Mouse (Mus musculus): ENCODE data around the gene Zfp951. TPM values are rescaled to one million over a fixed set of nuclear protein-coding genes. Genes with fewer than 3 reads are reported as not detected.
A peak's percentile ranks its signal among the peaks of the same experiment; 100 is the strongest.
"Not testable (repeated sequence)": the region's sequence is repeated elsewhere in the genome, so short reads cannot be mapped to it uniquely, and the experiment has no call there.

Zfp951 gene
- total RNA-seq (2022), result 1 to 10 TPM; 4.6 to 5.6 (median 5.1) TPM

GRCm38 (mm10) chr5:104859962-104860525 is at the start of gene Zfp951:
Zfp951 (minus strand) TSS chr5:104860070.
- DNase-seq (ENCODE audit: low spot score in 2 of 2), result peak; percentile 44 to 55

GRCm38 (mm10) chr5:104906556-104906955 is 46.7 kb upstream of the Zfp951 start:
- not testable (repeated sequence) for DNase-seq (ENCODE audit: low spot score in 2 of 2)

GRCm38 (mm10) chr5:104859045-104859961 is 567 bp downstream of the Zfp951 start:
- DNase-seq (ENCODE audit: low spot score in 2 of 2), result peak in 1 of 2 experiments; percentile 38

DNA sequence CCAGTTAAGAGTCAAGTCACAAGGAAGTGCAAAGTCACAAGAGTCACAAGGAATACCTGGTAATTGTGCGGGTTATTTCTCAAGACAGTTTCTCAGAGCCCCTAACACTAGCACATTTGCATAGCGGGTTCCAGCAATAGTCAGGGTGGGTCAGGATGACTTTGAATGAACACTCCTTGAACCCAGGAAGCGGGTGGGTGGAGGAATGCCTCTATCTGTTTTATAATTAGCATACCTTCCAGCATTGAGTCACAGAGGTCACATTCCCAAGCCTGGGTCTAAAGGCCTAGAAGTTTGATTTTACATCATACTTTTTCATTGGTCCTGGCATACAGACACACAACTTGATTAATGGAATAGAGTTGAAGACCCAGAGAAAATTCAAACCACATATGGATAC is 5.3 kb downstream of the Zfp951 start:
- not testable (repeated sequence) for DNase-seq (ENCODE audit: low spot score in 2 of 2)

DNA sequence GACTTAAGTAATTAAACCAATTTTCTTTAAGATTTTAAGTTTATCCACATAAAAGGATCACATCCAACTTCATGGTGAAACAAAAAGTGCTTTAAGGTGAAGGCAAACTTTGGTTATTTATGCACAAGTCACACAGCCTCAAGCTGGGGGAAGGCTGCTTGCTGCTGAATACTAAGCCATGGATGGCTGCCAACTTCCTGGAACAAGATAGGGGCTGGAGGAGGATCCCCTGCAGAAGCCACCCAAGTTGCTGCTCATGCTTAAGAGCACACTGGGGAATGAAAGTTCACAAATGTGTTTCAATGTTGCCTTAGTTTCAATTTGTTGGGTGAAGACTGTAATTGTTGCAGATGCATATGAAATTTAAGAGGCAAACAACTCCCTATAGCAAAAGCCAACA is 26.5 kb downstream of the Zfp951 start:
- DNase-seq (ENCODE audit: low spot score in 2 of 2), result no peak

GRCm38 (mm10) chr5:104829611-104830010 is 30.3 kb downstream of the Zfp951 start:
- no peak for DNase-seq (ENCODE audit: low spot score in 2 of 2)

GRCm38 (mm10) chr5:104770138-104770537 is 89.7 kb downstream of the Zfp951 start:
- not testable (repeated sequence) for DNase-seq (ENCODE audit: low spot score in 2 of 2)

Other genes starting within 250 kb of the Zfp951 start
- under 1 TPM in 2 of 4 experiments, not detected in 2; 0.20 TPM for gene Abcg3, start 122.6 kb upstream of the Zfp951 start, total RNA-seq (2022)